Mouse (Mus musculus): ENCODE measurements at regions not wholly inside any gene's neighbourhood (a gene's known extent, or its start where the extent isn't known, plus 50 kb on each side); places are given as distances from the start of the nearest gene placed in this dataset.

- no peak for DNase-seq
Observed at GRCm38 (mm10) chr5:51830015-51830414, 262.5 kb upstream of the Ppargc1a start.

GRCm38 (mm10) chr5:51829606-51830005, 262.1 kb upstream of the Ppargc1a start:
- no peak for DNase-seq

GRCm38 (mm10) chr5:51829020-51829419, 261.5 kb upstream of the Ppargc1a start:
- no peak for DNase-seq

- no peak for DNase-seq
Observed at GRCm38 (mm10) chr5:51826269-51826668, 258.7 kb upstream of the Ppargc1a start.

GRCm38 (mm10) chr5:51825584-51826088, 258.1 kb upstream of the Ppargc1a start:
- no peak for DNase-seq

- DNase-seq, result no peak
Observed at GRCm38 (mm10) chr5:51824731-51825130, 257.2 kb upstream of the Ppargc1a start.

GRCm38 (mm10) chr5:51823657-51824056, 256.1 kb upstream of the Ppargc1a start:
- DNase-seq, result no peak

- no peak for DNase-seq
Observed at GRCm38 (mm10) chr5:51816258-51816657, 248.7 kb upstream of the Ppargc1a start.

GRCm38 (mm10) chr5:51811728-51812127, 244.2 kb upstream of the Ppargc1a start:
- no peak for DNase-seq

- DNase-seq, result no peak
Observed at GRCm38 (mm10) chr5:51801486-51801885, 234.0 kb upstream of the Ppargc1a start.

GRCm38 (mm10) chr5:51799371-51800035, 232.0 kb upstream of the Ppargc1a start:
- peak; percentile 17 to 61 for DNase-seq

GRCm38 (mm10) chr5:51794097-51794496, 226.6 kb upstream of the Ppargc1a start:
- DNase-seq, result no peak

- no peak for DNase-seq
Observed at GRCm38 (mm10) chr5:51792950-51793349, 225.4 kb upstream of the Ppargc1a start.

- DNase-seq, result no peak
Observed at GRCm38 (mm10) chr5:51788768-51789167, 221.2 kb upstream of the Ppargc1a start.

- DNase-seq, result no peak
Observed at GRCm38 (mm10) chr5:51783523-51783922, 216.0 kb upstream of the Ppargc1a start.

GRCm38 (mm10) chr5:51783099-51783498, 215.6 kb upstream of the Ppargc1a start:
- no peak for DNase-seq

- DNase-seq, result no peak
Observed at GRCm38 (mm10) chr5:51775502-51776145, 208.1 kb upstream of the Ppargc1a start.

- no peak for DNase-seq
Observed at GRCm38 (mm10) chr5:51771655-51772054, 204.1 kb upstream of the Ppargc1a start.

GRCm38 (mm10) chr5:51766111-51766510, 198.6 kb upstream of the Ppargc1a start:
- DNase-seq, result no peak

- no peak for DNase-seq
Observed at GRCm38 (mm10) chr5:51764416-51764815, 196.9 kb upstream of the Ppargc1a start.

GRCm38 (mm10) chr5:51763599-51763998, 196.1 kb upstream of the Ppargc1a start:
- DNase-seq, result no peak

- no peak for DNase-seq
Observed at GRCm38 (mm10) chr5:51762352-51762751, 194.8 kb upstream of the Ppargc1a start.

GRCm38 (mm10) chr5:51758289-51758688, 190.8 kb upstream of the Ppargc1a start:
- DNase-seq, result no peak

GRCm38 (mm10) chr5:51757864-51758263, 190.3 kb upstream of the Ppargc1a start:
- DNase-seq, result no peak

Data from kidney, adult 8-10 months (tissue).